Comparison of ENCODE assay signal across 9 mouse cellular contexts in the genomic region with DNA sequence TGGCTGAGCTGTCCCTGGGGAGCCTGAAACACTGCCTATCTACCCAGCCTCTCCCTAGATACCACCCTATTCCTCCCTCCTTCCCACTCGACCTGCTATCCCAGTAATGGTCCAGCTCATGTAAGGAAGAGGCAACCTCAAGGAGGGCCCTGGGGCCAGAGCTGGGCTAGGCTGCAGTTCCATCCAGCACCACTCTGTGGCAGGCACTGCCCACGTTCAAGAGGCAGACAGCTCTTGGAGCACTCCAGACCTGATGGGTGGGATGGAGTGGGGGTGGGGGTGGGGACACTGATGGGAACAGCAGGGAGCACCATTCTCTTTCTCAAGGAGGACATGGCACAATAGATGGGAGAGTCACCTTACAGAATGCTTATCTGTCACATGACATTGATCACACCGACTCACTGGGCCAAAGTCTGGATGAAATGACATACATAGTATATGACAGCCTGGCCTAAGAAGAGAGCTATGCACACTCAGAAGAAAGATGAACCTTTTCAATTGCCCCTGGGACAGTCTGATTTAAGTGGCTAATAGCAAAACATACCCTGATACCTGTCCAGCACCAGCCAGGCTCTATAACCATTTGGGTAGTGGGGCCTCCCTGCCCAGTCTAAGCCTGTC. TPM values are rescaled to one million over a fixed set of nuclear protein-coding genes. Genes with fewer than 3 reads are reported as not detected.
DNase-seq lines count a peak whose midpoint lies in the region; ATAC-seq and TF ChIP-seq lines count a peak whose summit lies in the region.
"Had no signal": no experiment of that assay in that cellular context is flagged by ENCODE, and none has a peak within 500 bp of the region (broad histone marks: within the 10 kb centered on the region; RNA-seq: fewer than 3 reads in every experiment).

No protein-coding gene starts in this region.

- H3K4me3 ChIP-seq in liver, adult 2 months (ENCODE audit: insufficient read depth, low read depth, low read length): no peak overlapping the region
- no peak overlapping the region for H3K4me3 ChIP-seq in embryonic facial prominence, embryonic 14.5 days (ENCODE audit: low read depth, low read length)
- no peak overlapping the region for H3K4me3 ChIP-seq in hindbrain, embryonic 13.5 days
- no peak overlapping the region for H3K4me3 ChIP-seq in limb, embryonic 15.5 days
- no peak overlapping the region for H3K4me3 ChIP-seq in neural tube, embryonic 11.5 days (ENCODE audit: low read depth, low read length)
- H3K4me3 ChIP-seq: embryonic facial prominence, embryonic 13.5 days had no signal

- no peak for TF ChIP-seq POLR2A in liver, adult 2 months (IDR thresholded peaks at IDR 0.05; ENCODE audit: extremely low read depth, insufficient read depth, low read length)

- H3K27me3 ChIP-seq in liver, adult 2 months (ENCODE audit: control insufficient read depth, insufficient read depth, low read length): no peaks in the 10 kb centered on the region
- no peaks in the 10 kb centered on the region for H3K27me3 ChIP-seq in embryonic facial prominence, embryonic 14.5 days (replicated peaks; ENCODE audit: control insufficient read depth, insufficient read depth, low read length)
- no peaks in the 10 kb centered on the region for H3K27me3 ChIP-seq in hindbrain, embryonic 13.5 days
- H3K27me3 ChIP-seq in limb, embryonic 15.5 days: no peaks in the 10 kb centered on the region
- no peaks in the 10 kb centered on the region for H3K27me3 ChIP-seq in neural tube, embryonic 11.5 days (ENCODE audit: control insufficient read depth, insufficient read depth, low read length)
- H3K27me3 ChIP-seq: embryonic facial prominence, embryonic 13.5 days had no signal

- H3K4me1 ChIP-seq in liver, adult 2 months (ENCODE audit: control insufficient read depth, insufficient read depth, low read length): no peaks in the 10 kb centered on the region
- no peaks in the 10 kb centered on the region for H3K4me1 ChIP-seq in embryonic facial prominence, embryonic 14.5 days (ENCODE audit: control insufficient read depth, insufficient read depth, low read length)
- peaks cover 44% of the 10 kb centered on the region for H3K4me1 ChIP-seq in hindbrain, embryonic 13.5 days (replicated peaks)
- peaks cover 11% of the 10 kb centered on the region for H3K4me1 ChIP-seq in limb, embryonic 15.5 days
- H3K4me1 ChIP-seq in neural tube, embryonic 11.5 days (ENCODE audit: control insufficient read depth, insufficient read depth, low read length): peaks cover 18% of the 10 kb centered on the region

- no peak overlapping the region for H3K9ac ChIP-seq in liver, adult 2 months (ENCODE audit: low read depth, low read length)
- H3K9ac ChIP-seq in embryonic facial prominence, embryonic 14.5 days (ENCODE audit: low read depth, low read length): no peak overlapping the region
- peak overlapping the region; percentile 26; the same call in 1 of the 2 replicates for H3K9ac ChIP-seq in hindbrain, embryonic 13.5 days
- no peak overlapping the region for H3K9ac ChIP-seq in limb, embryonic 15.5 days
- no peak overlapping the region for H3K9ac ChIP-seq in neural tube, embryonic 11.5 days (ENCODE audit: low read length)

- 26% methylated on average over 3 of the region's 3 CpGs for WGBS in liver, adult 2 months
- WGBS in embryonic facial prominence, embryonic 14.5 days: 21% methylated on average over 3 of the region's 3 CpGs
- WGBS in hindbrain, embryonic 13.5 days: 8% methylated on average over 3 of the region's 3 CpGs
- WGBS in limb, embryonic 15.5 days: 24% methylated on average over 3 of the region's 3 CpGs
- 22% methylated on average over 3 of the region's 3 CpGs for WGBS in neural tube, embryonic 11.5 days

- no peak overlapping the region for H3K27ac ChIP-seq in liver, adult 2 months (replicated peaks; ENCODE audit: insufficient read depth, low read depth, low read length)
- no peak overlapping the region for H3K27ac ChIP-seq in embryonic facial prominence, embryonic 14.5 days (replicated peaks; ENCODE audit: low read depth, low read length)
- peak overlapping the region; percentile 64 for H3K27ac ChIP-seq in hindbrain, embryonic 13.5 days
- H3K27ac ChIP-seq in limb, embryonic 15.5 days: no peak overlapping the region
- H3K27ac ChIP-seq in neural tube, embryonic 11.5 days (ENCODE audit: low read depth, low read length): no peak overlapping the region
- H3K27ac ChIP-seq: embryonic facial prominence, embryonic 13.5 days had no signal

- H3K79me2 ChIP-seq in liver, adult 2 months (ENCODE audit: control insufficient read depth, insufficient read depth, low read length): no peaks in the 10 kb centered on the region

- no peaks in the 10 kb centered on the region for H3K36me3 ChIP-seq in liver, adult 2 months (ENCODE audit: control insufficient read depth, insufficient read depth, low read length)
- H3K36me3 ChIP-seq in embryonic facial prominence, embryonic 14.5 days (ENCODE audit: control insufficient read depth, insufficient read depth, low read length): no peaks in the 10 kb centered on the region
- peaks cover 27% of the 10 kb centered on the region for H3K36me3 ChIP-seq in hindbrain, embryonic 13.5 days
- H3K36me3 ChIP-seq in limb, embryonic 15.5 days: no peaks in the 10 kb centered on the region
- H3K36me3 ChIP-seq in neural tube, embryonic 11.5 days (ENCODE audit: control insufficient read depth, insufficient read depth, low read length): no peaks in the 10 kb centered on the region
- H3K36me3 ChIP-seq: embryonic facial prominence, embryonic 13.5 days had no signal

- peak; percentile 84 for ATAC-seq in embryonic facial prominence, embryonic 14.5 days (ENCODE audit: low read depth)
- ATAC-seq in hindbrain, embryonic 13.5 days (ENCODE audit: low FRiP score): peak; percentile 83
- ATAC-seq in limb, embryonic 15.5 days (ENCODE audit: insufficient number of reproducible peaks, low FRiP score, low TSS enrichment, low read depth): peak; percentile 32; the same call in 1 of the 2 replicates
- peak; percentile 86 for ATAC-seq in neural tube, embryonic 11.5 days (ENCODE audit: insufficient read depth, low FRiP score, low TSS enrichment)

- no peaks in the 10 kb centered on the region for H3K9me3 ChIP-seq in embryonic facial prominence, embryonic 14.5 days (ENCODE audit: control insufficient read depth, low read length)
- H3K9me3 ChIP-seq in hindbrain, embryonic 13.5 days: no peaks in the 10 kb centered on the region
- no peaks in the 10 kb centered on the region for H3K9me3 ChIP-seq in limb, embryonic 15.5 days
- H3K9me3 ChIP-seq in neural tube, embryonic 11.5 days (ENCODE audit: control insufficient read depth, low read length): no peaks in the 10 kb centered on the region
- H3K9me3 ChIP-seq: embryonic facial prominence, embryonic 13.5 days had no signal

- no peak for DNase-seq in liver, adult 2 months (ENCODE audit: extremely low read depth, low read depth, low spot score)
- no peak for DNase-seq in liver
- DNase-seq in Muller cell, postnatal 12 days (ENCODE audit: inconsistent ontology term): peak; percentile 46
- DNase-seq in embryonic facial prominence, embryonic 14.5 days (ENCODE audit: low spot score): no peak
- DNase-seq in neural tube, embryonic 11.5 days (ENCODE audit: low spot score): peak; percentile 74
- DNase-seq in spleen, postnatal 14 days (ENCODE audit: low spot score in 2 of 2): no peak

- TF ChIP-seq CTCF in liver, adult 2 months (IDR thresholded peaks at IDR 0.05; ENCODE audit: low read depth, low read length): peak; percentile 74

- H3K4me2 ChIP-seq in embryonic facial prominence, embryonic 14.5 days (ENCODE audit: low read depth, low read length): no peak overlapping the region
- no peak overlapping the region for H3K4me2 ChIP-seq in hindbrain, embryonic 13.5 days
- H3K4me2 ChIP-seq in limb, embryonic 15.5 days: no peak overlapping the region
- H3K4me2 ChIP-seq in neural tube, embryonic 11.5 days (ENCODE audit: low read depth): no peak overlapping the region
- H3K4me2 ChIP-seq: embryonic facial prominence, embryonic 13.5 days had no signal

RNA-seq across cellular contexts. Expression of gene Kcnh2, which starts 15.4 kb away (rescaled TPM):
- 0.13 TPM in 1 of 2 replicates, not detected in the other for total RNA-seq in liver, adult 2 months (2014; rRNA removed)
- 0.21 TPM in 1 of 2 replicates, not detected in the other for polyA plus RNA-seq in liver, adult 2 months (2012; rRNA removed)
- polyA plus RNA-seq in embryonic facial prominence, embryonic 14.5 days (2014; fragmentation: Nextera tagmentation; extraction: Ambion mirVana): 6.7 and 7.6 TPM in 2 replicates
- polyA plus RNA-seq in hindbrain, embryonic 13.5 days (2015; fragmentation: Nextera tagmentation; extraction: Ambion mirVana): 12.8 and 14.2 TPM in 2 replicates
- 3.5 and 4.9 TPM in 2 replicates for polyA plus RNA-seq in limb, embryonic 15.5 days (2015; fragmentation: Nextera tagmentation; extraction: Ambion mirVana)
- 16.5 and 18.6 TPM in 2 replicates for polyA plus RNA-seq in neural tube, embryonic 11.5 days (2014; fragmentation: Nextera tagmentation; extraction: Ambion mirVana)

RNA-seq across cellular contexts. Expression of gene Nos3, which starts 28.6 kb away (rescaled TPM):
- total RNA-seq in liver, adult 2 months (2014; rRNA removed): 1.1 and 2.0 TPM in 2 replicates
- polyA plus RNA-seq in liver, adult 2 months (2012; rRNA removed): 2.6 and 2.9 TPM in 2 replicates
- 7.8 and 7.9 TPM in 2 replicates for polyA plus RNA-seq in embryonic facial prominence, embryonic 14.5 days (2014; fragmentation: Nextera tagmentation; extraction: Ambion mirVana)
- polyA plus RNA-seq in hindbrain, embryonic 13.5 days (2015; fragmentation: Nextera tagmentation; extraction: Ambion mirVana): 9.8 and 10.2 TPM in 2 replicates
- polyA plus RNA-seq in limb, embryonic 15.5 days (2015; fragmentation: Nextera tagmentation; extraction: Ambion mirVana): 7.5 and 8.0 TPM in 2 replicates
- polyA plus RNA-seq in neural tube, embryonic 11.5 days (2014; fragmentation: Nextera tagmentation; extraction: Ambion mirVana): 6.1 and 6.7 TPM in 2 replicates

RNA-seq across cellular contexts. Expression of gene Atg9b, which starts 55.9 kb away (rescaled TPM):
- 0.09 and 0.27 TPM in 2 replicates for total RNA-seq in liver, adult 2 months (2014; rRNA removed)
- 0.05 and 0.35 TPM in 2 replicates for polyA plus RNA-seq in liver, adult 2 months (2012; rRNA removed)
- polyA plus RNA-seq in embryonic facial prominence, embryonic 14.5 days (2014; fragmentation: Nextera tagmentation; extraction: Ambion mirVana): 0.75 and 0.81 TPM in 2 replicates
- polyA plus RNA-seq in hindbrain, embryonic 13.5 days (2015; fragmentation: Nextera tagmentation; extraction: Ambion mirVana): 0.57 and 0.93 TPM in 2 replicates
- 2.0 and 2.8 TPM in 2 replicates for polyA plus RNA-seq in limb, embryonic 15.5 days (2015; fragmentation: Nextera tagmentation; extraction: Ambion mirVana)
- polyA plus RNA-seq in neural tube, embryonic 11.5 days (2014; fragmentation: Nextera tagmentation; extraction: Ambion mirVana): 0.54 and 0.89 TPM in 2 replicates

RNA-seq across cellular contexts. Expression of gene Abcb8, which starts 57.5 kb away (rescaled TPM):
- 21.5 and 25.2 TPM in 2 replicates for total RNA-seq in liver, adult 2 months (2014; rRNA removed)
- 69.9 and 71.0 TPM in 2 replicates for polyA plus RNA-seq in liver, adult 2 months (2012; rRNA removed)
- polyA plus RNA-seq in embryonic facial prominence, embryonic 14.5 days (2014; fragmentation: Nextera tagmentation; extraction: Ambion mirVana): 35.6 and 42.0 TPM in 2 replicates
- 45.7 and 48.7 TPM in 2 replicates for polyA plus RNA-seq in hindbrain, embryonic 13.5 days (2015; fragmentation: Nextera tagmentation; extraction: Ambion mirVana)
- polyA plus RNA-seq in limb, embryonic 15.5 days (2015; fragmentation: Nextera tagmentation; extraction: Ambion mirVana): 38.9 and 46.5 TPM in 2 replicates
- polyA plus RNA-seq in neural tube, embryonic 11.5 days (2014; fragmentation: Nextera tagmentation; extraction: Ambion mirVana): 45.8 and 47.0 TPM in 2 replicates

Comparison
In these comparisons a context has a peak if more than half of its experiments do, and no peak if none do; other contexts are left out.
1. DNase-seq: peak in Muller cell, postnatal 12 days (single experiment) and neural tube, embryonic 11.5 days (single experiment); none in liver, adult 2 months (single experiment), liver (single experiment), embryonic facial prominence, embryonic 14.5 days (single experiment) and spleen, postnatal 14 days (0 of 2).
2. ATAC-seq: peak in every context shown above with its lines; median percentile 86 in neural tube, embryonic 11.5 days; 84 in embryonic facial prominence, embryonic 14.5 days; 83 in hindbrain, embryonic 13.5 days; 32 in limb, embryonic 15.5 days.